In genomic region chr8:122576648-122577022, GRCm38 (mm10) we compare ENCODE assay signal across 8 mouse cellular contexts. TPM values are rescaled to one million over a fixed set of nuclear protein-coding genes. Genes with fewer than 3 reads are reported as not detected.
DNase-seq lines count a peak whose midpoint lies in the region; ATAC-seq lines count a peak whose summit lies in the region.

Aprt (minus strand) TSS chr8:122576909.

- peak within 1 kb of the TSS; percentile 77 for H3K9ac ChIP-seq in hindbrain, embryonic 11.5 days (ENCODE audit: low read depth, low read length)

- H3K9me3 ChIP-seq in hindbrain, embryonic 11.5 days (ENCODE audit: control insufficient read depth, low read length) = no peaks in the 10 kb centered on the region

- peak; percentile 96 for DNase-seq in Muller cell, postnatal 12 days (ENCODE audit: inconsistent ontology term)
- peak; percentile 97 for DNase-seq in cerebellum, adult 9-11 months
- peak; percentile 90 to 94 for DNase-seq in frontal cortex, adult 2 months (ENCODE audit: extremely low spot score in 1 of 2, low spot score in 1 of 2)
- peak; percentile 94 for DNase-seq in hindbrain, embryonic 11.5 days (ENCODE audit: low spot score)
- peak; percentile 89 to 92 for DNase-seq in layer of hippocampus, postnatal 10 days (ENCODE audit: low spot score in 2 of 2)
- peak; percentile 97 for DNase-seq in lung, postnatal 10 days
- DNase-seq in ovary, postnatal 36 days (ENCODE audit: low spot score) = peak; percentile 94
- peak; percentile 97 for DNase-seq in thymus, postnatal 25 days

- H3K4me2 ChIP-seq in hindbrain, embryonic 11.5 days (replicated peaks; ENCODE audit: low read depth, low read length) = peak within 1 kb of the TSS; percentile 78

- H3K27me3 ChIP-seq in hindbrain, embryonic 11.5 days (ENCODE audit: control insufficient read depth, insufficient read depth, low read length) = no peaks in the 10 kb centered on the region

- peak; percentile 88 for ATAC-seq in hindbrain, embryonic 11.5 days (ENCODE audit: low FRiP score)

- peaks cover 8% of the 10 kb centered on the region for H3K4me1 ChIP-seq in hindbrain, embryonic 11.5 days (replicated peaks; ENCODE audit: control insufficient read depth, insufficient read depth, low read length)

- no peak within 1 kb of the TSS for H3K27ac ChIP-seq in hindbrain, embryonic 11.5 days (ENCODE audit: low read depth, low read length)

- peaks cover under 1% of the 10 kb centered on the region for H3K36me3 ChIP-seq in hindbrain, embryonic 11.5 days (ENCODE audit: control insufficient read depth, insufficient read depth, low read length)

- WGBS in hindbrain, embryonic 11.5 days = under 1% methylated on average over 39 of the region's 39 CpGs

- H3K4me3 ChIP-seq in hindbrain, embryonic 11.5 days (ENCODE audit: low read depth, low read length) = peak within 1 kb of the TSS; percentile 65

RNA-seq across cellular contexts. Expression of gene Aprt, which starts in this region (rescaled TPM):
- 66.0 and 67.4 TPM in 2 replicates for polyA plus RNA-seq in frontal cortex, adult 2 months (2012; rRNA removed)
- polyA plus RNA-seq in hindbrain, embryonic 11.5 days (2014; fragmentation: Nextera tagmentation; extraction: Ambion mirVana) = 194 and 206 TPM in 2 replicates
- total RNA-seq in layer of hippocampus, postnatal 10 days (2021) = 10 to 100 TPM; 91.6 to 94.0 TPM
